Mouse (Mus musculus): Measurements from ENCODE around the gene Ints12. TPM values are rescaled to one million over a fixed set of nuclear protein-coding genes. Genes with fewer than 3 reads are reported as not detected.

Ints12 gene
- 10 to 100 TPM; 14.1 to 14.8 TPM for total RNA-seq (2021)
- long read RNA-seq, experiment 1, transcript Ints12-201 (7 exons, 3,101 nt), result major isoform, 11 of 13 reads
- long read RNA-seq, experiment 1, partial matches to known transcripts, result 0 of 13 reads
- long read RNA-seq, experiment 1, other reads (novel, unspliced or antisense), result 2 of 13 reads
- long read RNA-seq, experiment 2, transcript Ints12-201 (7 exons, 3,101 nt), result major isoform, 14 of 17 reads
- long read RNA-seq, experiment 2, partial matches to known transcripts, result 0 of 17 reads
- long read RNA-seq, experiment 2, other reads (novel, unspliced or antisense), result 3 of 17 reads

DNA sequence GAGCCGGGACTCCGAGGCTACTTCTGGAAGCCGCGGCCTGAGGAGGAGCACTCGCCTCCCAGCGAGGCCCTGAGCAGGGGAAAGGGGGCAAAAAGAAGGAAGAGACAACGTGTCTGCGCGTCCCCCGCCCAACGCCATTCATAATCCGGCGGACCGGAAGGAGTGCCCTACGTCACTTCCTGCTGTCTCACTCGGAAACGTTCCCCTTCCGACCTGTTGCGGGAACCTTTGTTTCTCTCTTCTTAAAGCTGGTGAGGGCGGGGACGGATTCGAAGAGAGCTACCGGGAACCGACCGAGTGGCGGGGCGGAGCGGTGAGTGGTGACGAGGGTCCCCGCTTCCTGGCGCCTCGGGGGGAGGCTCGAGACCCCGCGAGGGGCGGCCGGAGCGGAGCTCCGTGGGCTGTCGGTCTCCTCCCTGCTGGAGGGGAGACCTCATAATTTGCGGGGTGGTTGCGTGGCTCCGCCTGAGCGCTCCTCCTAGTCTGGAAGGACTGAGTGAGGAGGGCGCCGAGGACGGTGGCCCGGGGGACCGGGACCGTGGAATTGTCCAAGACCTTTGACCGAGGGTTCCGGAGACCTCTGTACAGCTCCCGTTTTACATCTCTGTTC is at the start of gene Ints12, which contains the start of gene Gstcd:
Ints12 (plus strand) TSS at position 177 of the 610 bp plus-strand sequence.
Gstcd (minus strand) TSS at position 370 of the 610 bp plus-strand sequence.
- peak; percentile 91 to 93 for DNase-seq (ENCODE audit: low spot score in 2 of 2)

DNA sequence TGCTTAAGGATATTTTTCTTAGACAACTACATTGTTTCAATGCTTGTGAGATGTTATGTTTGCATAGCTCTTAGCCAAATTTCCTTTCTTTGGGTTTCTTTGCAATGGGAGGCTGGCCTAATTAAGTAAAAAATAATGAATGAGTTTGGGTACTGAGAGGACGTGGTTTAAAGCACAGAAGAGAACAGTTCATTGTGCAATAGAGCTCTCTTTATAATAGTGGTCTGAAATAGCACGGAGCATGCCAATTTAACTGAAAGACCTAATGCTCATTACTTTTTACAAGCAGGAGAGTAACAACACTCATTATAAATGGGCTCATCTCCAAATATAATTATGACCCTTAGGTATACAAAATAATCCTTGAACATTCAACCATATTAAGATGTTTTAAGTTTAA is 39.6 kb upstream of the Ints12 start:
- DNase-seq (ENCODE audit: low spot score in 2 of 2), result no peak

DNA sequence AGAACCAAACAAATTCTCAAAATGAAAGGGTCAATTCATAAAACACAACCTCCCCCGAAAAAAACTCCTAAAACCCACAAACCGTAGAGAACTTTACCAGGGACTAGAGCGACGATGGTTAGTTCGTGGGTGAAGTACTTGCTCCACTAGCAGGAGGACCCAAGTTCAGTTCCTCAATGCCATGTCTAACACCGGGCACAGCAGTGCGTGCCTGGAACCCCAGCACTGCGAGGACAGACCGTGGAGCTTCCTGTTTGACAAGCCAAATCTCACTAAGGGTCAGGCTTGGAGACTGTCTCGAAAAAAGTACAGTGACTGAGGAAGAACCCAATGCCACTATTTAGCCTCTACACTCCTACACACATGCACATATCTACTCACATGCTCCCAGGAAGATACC is 16.1 kb upstream of the Ints12 start:
- DNase-seq (ENCODE audit: low spot score in 2 of 2), result no peak

DNA sequence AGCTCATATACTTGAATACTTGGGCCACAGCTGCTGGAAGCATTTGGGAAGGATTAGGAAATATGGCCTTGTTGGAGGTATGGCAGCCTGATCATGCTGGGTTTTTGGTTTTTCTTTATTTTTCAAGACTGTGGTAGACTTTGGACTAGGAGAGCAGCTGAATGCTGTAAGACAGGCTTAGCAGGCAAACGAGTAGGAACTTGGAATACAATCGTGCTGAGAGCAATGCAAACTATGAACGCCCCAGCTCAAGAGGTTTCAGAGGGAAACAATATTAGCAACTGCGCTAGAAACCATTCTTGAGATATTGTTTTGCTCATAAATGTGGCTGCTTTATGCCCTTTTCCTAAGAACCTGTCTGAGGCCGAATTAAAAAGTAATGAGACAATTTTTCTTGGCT is 8.9 kb upstream of the Ints12 start:
- no peak for DNase-seq (ENCODE audit: low spot score in 2 of 2)

DNA sequence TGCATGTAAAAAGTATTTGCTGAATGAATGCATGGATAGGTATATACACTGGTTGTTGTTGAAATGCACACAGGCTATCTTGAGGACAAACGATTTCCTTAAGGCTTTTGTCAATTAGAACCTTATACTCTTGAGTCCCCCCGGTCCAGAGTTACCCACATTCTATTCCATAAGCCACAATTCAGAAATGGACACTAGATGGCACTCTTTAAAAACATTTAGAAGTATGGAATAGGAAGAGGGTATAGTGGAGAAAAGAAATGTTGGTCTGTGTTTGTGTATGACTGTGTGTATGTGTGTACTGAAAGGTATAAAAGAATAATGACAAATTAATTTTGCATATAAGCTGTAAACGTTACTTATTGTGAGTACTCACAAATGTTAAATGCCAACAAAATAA is 5.8 kb upstream of the Ints12 start:
- no peak for DNase-seq (ENCODE audit: low spot score in 2 of 2)

DNA sequence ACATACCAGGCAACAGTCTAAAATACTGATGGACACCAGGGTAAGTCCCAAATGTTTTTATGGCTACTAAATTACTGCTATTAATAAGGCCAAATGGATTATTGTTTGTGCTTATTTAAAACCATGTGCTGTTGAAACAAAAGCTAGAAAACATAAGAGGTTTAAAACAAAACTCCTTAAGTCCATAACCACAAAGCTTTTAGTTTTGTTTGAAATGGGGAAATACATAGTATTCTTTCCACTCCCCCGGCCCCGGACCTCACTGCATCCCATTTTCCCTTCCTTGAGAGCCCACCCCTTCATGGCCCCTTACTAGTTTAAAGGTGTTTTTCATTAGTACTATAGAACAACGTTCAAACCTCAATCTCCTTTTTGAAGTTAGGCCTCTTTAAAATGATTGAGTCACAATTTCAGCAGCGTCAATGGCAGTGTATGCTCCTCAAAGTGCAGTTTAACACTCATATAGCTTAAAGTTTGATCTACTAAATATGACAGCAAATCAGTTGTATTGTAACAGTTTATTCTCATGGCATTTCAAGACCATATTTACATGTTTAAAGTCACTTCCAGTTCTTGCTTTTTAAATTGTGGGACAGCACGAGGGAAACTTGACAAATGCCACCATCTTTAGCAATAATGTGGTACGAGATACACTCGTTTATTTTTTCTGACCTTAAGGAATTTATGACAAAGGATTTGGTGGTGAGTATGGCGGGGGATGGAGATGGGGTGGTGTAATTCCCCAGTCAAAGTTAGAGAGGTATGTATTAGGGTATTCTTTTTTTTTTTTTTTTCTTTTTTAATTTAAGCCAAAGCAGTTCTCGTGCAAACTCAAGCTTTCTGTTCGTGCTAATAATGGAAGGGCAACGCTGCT is 1.2 kb upstream of the Ints12 start:
- DNase-seq (ENCODE audit: low spot score in 2 of 2), result no peak

DNA sequence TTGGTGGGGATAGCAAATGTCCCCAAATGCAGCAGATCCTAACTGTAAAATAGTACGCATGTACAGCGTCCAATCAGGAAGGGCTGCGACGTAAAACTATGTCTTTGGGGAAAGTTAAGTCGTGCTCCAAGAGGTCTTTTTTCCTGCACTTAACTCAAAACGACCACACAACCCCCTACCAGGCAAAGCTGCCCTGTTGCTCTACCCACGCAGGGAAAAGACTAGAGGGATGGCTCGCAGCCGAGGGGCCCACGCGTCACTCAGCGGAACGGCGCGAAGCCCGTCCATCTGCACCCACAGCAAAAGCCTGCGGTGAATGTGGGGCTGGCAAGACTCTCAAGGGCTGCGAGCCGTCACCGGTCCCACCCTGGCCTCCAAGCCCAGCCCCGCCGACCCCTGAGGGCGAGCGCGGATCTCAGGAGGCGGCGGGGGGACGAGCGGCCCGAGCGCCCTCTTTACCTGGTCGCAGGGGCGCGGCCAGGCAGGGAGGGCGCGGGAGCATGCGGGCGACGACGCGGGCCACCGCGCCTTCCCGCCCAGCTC is 448 bp upstream of the Ints12 start:
- peak; percentile 63 to 71 for DNase-seq (ENCODE audit: low spot score in 2 of 2)

DNA sequence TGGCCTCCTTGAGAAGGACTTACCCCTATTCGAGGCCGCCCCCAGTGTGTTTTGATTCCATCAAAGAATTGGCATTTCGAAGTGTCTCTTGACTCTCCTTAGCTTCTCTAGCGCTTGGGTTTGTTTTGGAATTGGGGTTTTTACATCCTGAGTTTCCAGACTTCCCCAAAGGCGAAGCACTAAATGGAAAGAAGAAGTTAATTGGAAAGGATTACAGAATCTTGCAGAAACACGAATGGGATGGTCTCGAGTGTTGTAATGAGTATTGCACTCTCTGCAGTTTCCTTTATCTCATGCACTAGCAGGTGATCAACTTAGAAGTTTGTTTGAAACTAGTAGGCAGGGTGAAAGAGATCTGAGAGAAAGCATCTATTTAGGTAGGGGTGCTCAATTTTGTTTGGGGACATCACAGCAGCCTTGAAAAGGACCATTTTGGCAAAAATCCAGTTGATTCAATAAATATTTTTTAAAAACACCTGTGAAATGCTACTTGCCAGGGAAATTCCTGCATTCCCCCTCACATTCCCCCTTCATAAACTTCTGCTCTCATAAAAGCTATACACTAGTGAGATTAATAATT is 724 bp downstream of the Ints12 start:
- no peak for DNase-seq (ENCODE audit: low spot score in 2 of 2)

DNA sequence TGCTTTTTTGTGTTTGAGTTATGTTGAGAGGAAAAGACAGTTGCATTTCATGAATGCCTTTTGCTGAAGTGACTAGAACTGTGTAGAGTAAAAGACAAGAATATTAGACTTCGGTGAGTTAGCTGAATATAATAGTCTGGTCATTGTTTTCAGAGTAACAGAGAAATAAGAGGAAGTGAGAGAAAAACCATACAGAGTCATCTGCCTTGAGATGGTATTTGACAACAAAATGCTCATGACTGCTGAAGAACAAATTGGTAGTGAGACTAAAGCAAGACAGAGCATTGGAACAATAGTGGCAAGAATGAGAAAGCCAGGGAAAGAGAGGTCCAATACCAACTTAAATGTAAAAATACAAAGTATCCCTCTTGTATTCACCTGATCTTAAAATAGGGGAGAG is 1.3 kb downstream of the Ints12 start:
- DNase-seq (ENCODE audit: low spot score in 2 of 2), result no peak

DNA sequence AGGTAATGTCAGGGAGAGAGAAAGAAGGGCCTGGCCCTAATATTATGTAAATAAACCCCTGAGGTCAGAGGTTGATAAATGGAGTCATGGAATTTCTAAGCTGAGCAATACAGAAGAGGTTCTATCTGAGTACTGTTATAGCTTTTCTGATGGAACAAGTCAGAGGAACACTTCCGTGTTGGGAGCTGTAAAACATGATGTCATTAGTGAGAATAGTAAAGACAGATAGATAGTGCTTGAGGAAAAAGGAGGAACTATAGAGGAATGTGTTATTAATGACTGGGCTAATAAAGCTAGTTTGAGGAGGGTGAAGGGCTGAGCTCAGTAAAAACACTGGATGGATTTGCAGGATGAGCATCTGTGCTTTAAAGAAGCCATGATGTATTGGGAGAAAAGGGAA is 2.7 kb downstream of the Ints12 start:
- DNase-seq (ENCODE audit: low spot score in 2 of 2), result no peak

DNA sequence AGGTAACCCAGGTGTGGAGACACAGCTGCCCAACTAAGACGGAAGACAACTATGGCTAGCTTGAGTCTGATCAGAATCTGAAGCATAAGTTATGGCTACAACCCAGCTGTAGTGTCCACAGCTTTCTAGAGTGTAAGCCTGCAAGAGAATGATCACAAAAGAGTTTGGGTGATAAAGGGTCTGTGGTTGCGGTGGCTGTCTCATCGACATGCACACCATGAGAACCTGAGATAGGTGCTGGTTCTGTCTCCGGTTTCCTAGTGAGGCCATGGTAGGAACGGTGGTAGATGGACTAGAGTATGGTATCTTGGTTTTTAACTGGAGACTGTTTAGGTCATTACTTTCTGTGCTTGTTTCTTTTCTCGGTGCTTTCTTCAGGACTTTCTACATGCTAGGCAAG is 6.3 kb downstream of the Ints12 start:
- DNase-seq (ENCODE audit: low spot score in 2 of 2), result no peak

DNA sequence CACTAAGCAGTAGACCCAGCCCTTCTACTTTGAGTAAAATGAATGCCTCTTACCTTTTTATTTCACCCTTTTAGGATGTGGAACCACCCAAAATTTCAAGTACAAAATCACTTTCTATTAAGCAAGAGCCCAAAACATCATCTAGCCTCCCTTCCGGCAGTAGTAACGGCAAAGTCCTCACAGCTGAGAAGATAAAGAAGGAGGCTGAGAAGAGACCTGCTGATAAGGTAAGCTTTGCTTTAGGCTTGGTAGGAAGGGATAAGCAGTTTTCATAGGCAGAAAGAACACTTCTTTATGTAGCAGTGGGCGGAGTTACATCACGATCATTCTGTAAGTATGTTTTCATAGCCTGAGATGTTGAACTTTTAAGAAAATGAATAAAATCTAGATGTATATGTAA is 6.7 kb downstream of the Ints12 start:
- no peak for DNase-seq (ENCODE audit: low spot score in 2 of 2)

DNA sequence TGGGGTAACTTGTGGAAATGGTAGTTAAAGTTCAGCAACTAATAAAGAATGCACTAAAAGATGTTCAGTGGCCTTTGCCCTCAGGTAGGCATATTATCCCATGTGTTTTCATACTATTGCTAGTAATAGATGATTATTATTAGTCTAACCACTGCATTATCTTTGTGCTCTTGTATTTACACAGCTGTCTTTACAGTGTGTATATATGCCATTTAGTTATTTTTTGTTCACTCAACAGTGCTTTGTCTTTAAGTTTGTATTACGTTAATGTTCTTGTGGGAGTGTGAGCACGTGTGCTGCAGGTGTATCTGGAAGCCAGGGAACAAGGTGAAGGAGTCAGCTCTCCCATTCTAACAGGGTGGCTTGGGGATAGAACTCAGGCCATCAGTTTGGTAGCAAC is 7.3 kb downstream of the Ints12 start:
- DNase-seq (ENCODE audit: low spot score in 2 of 2), result no peak

DNA sequence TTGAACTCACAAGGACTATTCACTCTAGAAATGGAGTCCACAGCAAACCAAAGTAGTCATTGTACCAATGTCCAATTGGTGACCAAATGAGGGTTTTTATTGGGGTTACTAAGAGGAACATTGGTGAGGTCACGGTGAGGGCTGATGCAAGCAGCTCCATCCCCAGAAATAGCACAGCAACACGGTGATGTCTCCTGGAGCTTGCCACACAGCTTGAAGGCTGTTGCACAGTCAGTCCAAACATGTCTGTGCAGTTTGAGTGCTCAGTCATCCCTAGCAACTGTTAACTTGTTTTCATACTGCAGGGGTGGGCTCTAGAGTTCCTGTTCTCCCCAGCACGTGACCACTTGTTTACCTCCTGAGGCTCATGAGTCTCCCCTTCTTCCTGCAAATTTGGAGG is 12.1 kb downstream of the Ints12 start:
- DNase-seq (ENCODE audit: low spot score in 2 of 2), result no peak

DNA sequence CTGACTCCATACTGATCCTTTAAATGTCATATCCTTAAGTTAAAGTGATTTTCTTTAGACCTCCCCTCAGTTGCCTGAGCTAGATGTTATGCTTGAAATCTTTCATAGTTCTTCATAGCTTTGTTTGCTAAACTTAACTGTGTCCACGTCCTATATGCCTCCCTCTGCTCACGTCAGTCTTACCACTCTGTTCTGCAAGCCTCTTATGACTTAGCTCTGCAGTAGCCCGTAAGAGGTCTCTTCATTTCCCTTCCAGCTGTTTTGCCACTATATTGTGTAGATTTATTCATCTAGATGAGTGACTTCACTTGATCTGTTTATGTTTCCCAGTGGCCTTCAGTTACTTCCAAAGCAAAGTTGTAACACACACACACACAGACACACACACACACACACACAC is 12.8 kb downstream of the Ints12 start:
- DNase-seq (ENCODE audit: low spot score in 2 of 2), result no peak

DNA sequence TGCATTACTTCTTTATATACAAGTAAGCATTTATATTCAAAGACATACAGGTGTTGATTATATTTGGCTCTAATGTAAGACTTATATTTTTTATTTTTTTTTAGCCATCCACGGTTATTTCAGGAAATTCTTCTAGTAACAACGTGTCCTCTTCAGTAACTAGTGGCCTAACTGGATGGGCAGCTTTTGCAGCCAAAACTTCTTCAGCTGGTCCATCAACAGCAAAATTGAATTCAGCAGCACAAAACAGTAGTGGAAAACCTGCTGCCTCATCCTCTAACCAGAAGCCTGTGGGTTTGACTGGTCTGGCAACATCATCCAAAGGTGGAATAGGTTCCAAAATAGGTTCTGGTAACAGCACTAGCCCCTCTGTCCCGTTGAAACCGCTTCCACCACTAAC is 17.1 kb downstream of the Ints12 start:
- no peak for DNase-seq (ENCODE audit: low spot score in 2 of 2)

DNA sequence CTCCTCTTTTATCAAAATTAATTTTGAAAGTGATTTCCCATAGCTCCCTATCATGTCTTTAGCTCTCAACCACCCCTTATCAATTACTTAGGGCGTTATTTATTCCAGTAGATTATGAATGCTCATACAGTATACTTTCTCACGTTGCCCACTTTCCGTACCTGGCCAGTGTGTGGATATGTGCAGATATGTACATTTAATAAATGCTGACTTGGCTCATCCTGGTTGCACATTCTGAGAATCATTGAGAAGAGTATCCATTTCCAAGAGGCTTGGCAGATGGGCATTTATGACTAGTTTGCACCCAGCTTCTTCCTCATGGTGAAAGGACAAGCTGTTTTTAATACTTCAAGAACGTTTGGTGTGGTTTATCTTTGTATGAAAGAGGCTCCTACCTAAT is 18.2 kb downstream of the Ints12 start:
- DNase-seq (ENCODE audit: low spot score in 2 of 2), result no peak

DNA sequence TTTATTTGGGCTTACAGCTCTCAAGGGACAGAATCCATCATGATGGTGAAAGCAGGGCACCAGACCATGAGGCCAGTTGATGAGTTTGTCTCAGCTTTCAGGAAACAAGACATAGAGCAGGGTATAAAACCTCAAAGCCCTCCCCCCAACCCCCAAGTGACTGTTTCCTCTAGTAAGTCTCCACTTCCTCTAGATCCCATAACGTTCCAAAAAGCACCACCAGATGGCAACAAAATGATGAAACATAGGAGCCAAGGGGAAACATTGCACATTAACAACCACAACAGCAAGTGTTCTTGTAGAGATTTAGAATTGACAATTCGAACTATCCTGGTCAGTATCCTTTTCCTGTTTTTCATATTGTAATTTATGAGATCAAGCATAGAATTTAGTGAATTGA is 20.1 kb downstream of the Ints12 start:
- peak in 1 of 2 experiments; percentile 53 for DNase-seq (ENCODE audit: low spot score in 2 of 2)

DNA sequence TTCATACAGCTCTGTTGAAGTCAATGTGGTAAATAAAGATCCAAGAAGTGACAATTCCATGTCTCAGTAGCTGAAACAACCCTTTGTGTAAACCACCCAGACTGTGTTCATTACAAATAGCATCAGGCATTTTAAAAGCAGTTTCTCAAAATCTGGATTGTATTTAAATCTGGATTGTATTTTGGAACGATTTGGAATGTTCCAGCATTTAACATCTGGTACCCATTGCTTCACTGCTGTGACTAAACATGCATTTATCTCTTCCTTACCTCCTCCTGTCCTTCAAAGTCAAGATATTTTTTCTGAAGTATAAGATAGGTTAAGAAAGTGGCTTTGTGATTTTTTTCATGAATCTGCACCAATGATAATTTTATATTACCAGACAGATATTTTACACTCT is 21.6 kb downstream of the Ints12 start:
- DNase-seq (ENCODE audit: low spot score in 2 of 2), result no peak

DNA sequence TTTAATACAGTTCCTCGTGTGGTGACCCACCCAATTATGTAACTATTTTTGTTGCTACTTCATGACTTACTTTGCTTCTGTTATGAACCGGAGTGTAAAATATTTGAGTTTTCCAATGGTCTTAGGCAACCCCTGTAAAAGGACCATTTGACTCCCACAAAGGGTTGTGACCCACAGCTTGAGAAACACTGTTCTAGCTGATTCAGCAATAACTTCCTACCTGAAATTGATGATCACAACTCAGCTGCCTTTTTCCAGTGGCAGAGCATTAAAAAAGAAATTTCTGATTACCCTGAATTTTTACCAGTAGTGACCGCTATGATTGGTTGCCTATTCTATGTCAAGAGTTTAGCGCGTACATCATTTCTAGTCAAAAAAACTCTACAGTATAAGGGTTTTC is 39.7 kb downstream of the Ints12 start:
- no peak for DNase-seq (ENCODE audit: low spot score in 2 of 2)

DNA sequence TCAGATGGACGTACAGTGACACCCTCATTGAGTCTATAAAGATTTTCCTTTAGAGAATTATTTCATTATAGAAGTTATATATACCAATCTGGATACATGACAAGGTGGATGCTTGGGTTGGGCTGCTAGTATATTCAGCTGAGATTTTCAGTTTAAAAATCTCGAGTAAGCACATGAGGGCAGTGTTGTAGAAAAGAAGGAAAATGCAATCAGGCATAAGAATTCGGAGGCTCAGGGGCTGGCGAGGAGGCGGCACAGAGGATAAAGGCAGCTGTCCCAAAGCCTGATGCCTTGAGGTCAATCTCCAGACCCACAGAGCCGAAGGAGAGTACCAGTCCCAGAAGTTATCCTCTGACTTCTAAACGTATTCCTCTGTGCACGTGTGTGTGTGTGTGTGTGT is 41.0 kb downstream of the Ints12 start:
- DNase-seq (ENCODE audit: low spot score in 2 of 2), result no peak

DNA sequence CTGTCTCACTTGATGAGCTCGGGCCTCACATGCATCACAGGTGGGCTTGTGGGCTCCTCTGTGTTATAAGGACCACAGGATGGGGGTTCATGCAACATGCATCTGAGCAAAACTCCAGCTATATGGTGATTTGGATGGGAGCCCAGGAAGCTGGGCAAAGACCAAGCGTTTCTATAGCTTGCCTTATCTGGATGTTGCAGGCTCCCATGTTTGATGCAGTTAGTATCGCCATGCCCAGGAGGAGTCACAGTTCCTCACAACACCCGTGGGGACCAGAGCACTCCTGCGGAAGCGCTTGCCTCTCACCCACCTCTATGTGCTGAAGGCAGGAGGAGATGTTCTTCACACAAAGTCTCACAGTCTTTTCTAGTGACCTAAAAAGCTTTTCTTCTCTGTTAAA is 50.2 kb downstream of the Ints12 start:
- no peak for DNase-seq (ENCODE audit: low spot score in 2 of 2)
